Mouse (Mus musculus) gastrocnemius, postnatal 36 days (tissue): ENCODE data around the gene Sprr2f. TPM values are rescaled to one million over a fixed set of nuclear protein-coding genes. Genes with fewer than 3 reads are reported as not detected.

Experiments
- DNase-seq, 2 experiments: peaks; one replicate each; pipeline ENCODE4 v3.0.0; 2022
- intact Hi-C: fragments of 180-260 bp; cut with DNase I; formaldehyde crosslinking; loops from one replicate; pipeline ENCODE4 v1.15.1; 2025
- long read RNA-seq, 2 experiments: library from polyadenylated mRNA; stranded (forward); transcript quantifications; one replicate each; pipeline ENCODE4 v2.0.0; 2021
- total RNA-seq, 2 experiments: library from RNA; stranded (reverse); gene quantifications; 2 replicates each; pipeline ENCODE4 v1.2.3; 2021

Gene Sprr2f
- not detected for total RNA-seq
- long read RNA-seq, experiment 1 = 0 reads
- long read RNA-seq, experiment 2 = 0 reads

- no peak for DNase-seq
- intact Hi-C loops = no loop called here
Observed at GRCm38 (mm10) chr3:92364887-92365286, at the start of gene Sprr2f. Gene Sprr2f, plus strand, starts transcription at chr3:92365187.

GRCm38 (mm10) chr3:92316320-92316719 lies 48.7 kb upstream of the Sprr2f start, which contains the start of gene Sprr2b:
Gene Sprr2b, plus strand, starts transcription at chr3:92316620.
- DNase-seq = no peak
- intact Hi-C loops = no loop called here

- DNase-seq = no peak
- intact Hi-C loops = no loop called here
Observed at GRCm38 (mm10) chr3:92317384-92317783, 47.6 kb upstream of the Sprr2f start.

- intact Hi-C loops = no loop called here
- no peak for DNase-seq
Observed at GRCm38 (mm10) chr3:92336278-92336677, 28.7 kb upstream of the Sprr2f start.

- intact Hi-C loops = no loop called here
- DNase-seq = no peak
Observed at GRCm38 (mm10) chr3:92338840-92339239, 26.1 kb upstream of the Sprr2f start, which contains the start of gene Sprr2d. Gene Sprr2d, plus strand, starts transcription at chr3:92339140.

DNA sequence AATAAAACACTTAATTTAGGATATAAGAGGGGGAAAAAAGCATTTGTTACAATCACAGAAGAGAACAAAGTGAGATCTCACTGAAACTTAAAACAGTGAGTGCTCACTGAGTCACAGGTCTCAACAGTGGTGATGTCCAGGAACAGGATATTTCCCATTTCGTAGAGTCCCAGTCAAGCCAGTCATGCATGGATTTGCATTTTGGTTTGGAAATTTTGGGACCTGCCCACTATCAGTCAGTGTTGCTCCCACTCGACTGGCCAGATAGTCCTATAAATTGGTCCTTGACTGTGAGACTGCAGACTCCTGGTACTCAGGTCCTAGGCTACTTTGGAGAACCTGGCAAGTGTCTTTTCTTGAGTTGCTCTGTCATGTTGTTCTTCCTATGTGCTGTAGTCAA lies 13.1 kb upstream of the Sprr2f start, which contains the start of gene Sprr2e:
TSS of gene Sprr2e (plus strand) at position 301 of the 400 bp plus-strand sequence.
- no peak for DNase-seq

GRCm38 (mm10) chr3:92361619-92362018 lies 3.4 kb upstream of the Sprr2f start:
- no peak for DNase-seq
- intact Hi-C loops = no loop called here

More for the DNA sequence above, 13.1 kb upstream of the Sprr2f start, which contains the start of gene Sprr2e:
- intact Hi-C loops = no loop called here

DNA sequence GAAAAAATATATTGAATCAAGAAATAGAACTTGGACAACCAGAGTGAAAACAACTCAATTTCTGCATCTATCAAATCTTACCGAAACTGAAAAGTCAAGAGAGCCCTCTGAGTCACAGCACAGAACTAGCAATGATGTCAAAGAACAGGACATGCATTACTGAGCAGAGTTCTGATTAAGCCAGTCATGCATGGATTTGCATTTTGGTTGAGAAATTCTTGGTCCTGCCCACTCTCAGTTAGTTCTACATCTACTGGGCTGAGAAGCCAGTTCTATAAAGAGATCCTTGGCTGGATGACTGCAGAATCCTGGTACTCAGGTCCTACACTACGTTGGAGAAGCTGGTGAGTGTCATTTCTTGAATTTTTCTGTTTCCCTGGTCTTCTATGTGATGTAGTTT lies 8.6 kb downstream of the Sprr2f start:
- no peak for DNase-seq
- intact Hi-C loops = no loop called here

- DNase-seq = no peak
- intact Hi-C loops = no loop called here
Observed at GRCm38 (mm10) chr3:92385385-92385784, 20.4 kb downstream of the Sprr2f start, which contains the start of gene Sprr2h. Gene Sprr2h, plus strand, starts transcription at chr3:92385685.

DNA sequence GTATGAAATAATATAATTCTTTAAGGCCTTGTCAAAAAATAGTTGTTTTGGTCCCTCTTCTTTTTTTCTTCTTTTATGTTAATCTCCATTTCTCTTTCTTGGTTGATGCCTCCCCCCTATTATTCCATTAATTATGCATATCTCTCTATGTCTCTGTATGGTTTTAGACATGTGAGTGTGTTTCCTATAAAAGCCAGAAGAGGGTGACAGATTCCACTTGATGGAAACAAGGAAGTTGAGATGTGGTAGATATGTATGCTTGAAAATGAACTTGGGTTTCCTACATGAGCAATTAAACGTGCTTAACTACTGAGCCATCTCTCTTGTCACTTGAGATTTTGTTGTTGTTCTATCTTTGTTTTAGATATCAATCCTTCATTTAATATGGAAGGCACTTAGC lies 29.3 kb downstream of the Sprr2f start:
- intact Hi-C loops = no loop called here

DNA sequence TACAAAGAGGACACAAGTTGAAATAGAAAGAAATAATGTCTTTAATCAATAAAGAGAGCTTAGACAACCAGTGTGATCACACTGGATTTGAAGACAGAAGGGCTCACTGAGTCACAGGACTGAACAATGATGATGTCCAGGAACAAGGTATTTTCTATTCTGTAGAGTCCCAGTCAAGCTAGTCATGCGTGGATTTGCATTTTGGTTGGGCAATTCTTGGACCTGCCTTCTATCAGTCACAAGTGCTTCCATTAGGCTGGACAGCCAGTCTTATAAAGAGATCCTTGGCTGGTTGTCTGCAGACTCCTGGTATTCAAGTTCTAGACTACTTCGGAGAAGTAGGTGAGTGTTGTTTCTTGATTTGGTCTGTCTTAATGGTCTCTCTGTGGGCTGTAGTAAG lies 42.7 kb downstream of the Sprr2f start, which contains the start of gene Sprr2i:
TSS of gene Sprr2i (plus strand) at position 301 of the 400 bp plus-strand sequence.
- no peak for DNase-seq
- intact Hi-C loops = no loop called here

More for the DNA sequence above, 29.3 kb downstream of the Sprr2f start:
- no peak for DNase-seq

Other genes starting within 250 kb of the Sprr2f start
- gene Prr9, start 241.2 kb upstream of the Sprr2f start, total RNA-seq = not detected
- gene Lelp1, start 222.4 kb upstream of the Sprr2f start, total RNA-seq = not detected
- not detected for gene Sprr2a1, start 149.4 kb upstream of the Sprr2f start, total RNA-seq
- not detected for gene Sprr2a2, start 149.3 kb upstream of the Sprr2f start, total RNA-seq
- gene Sprr2a3, start 79.8 kb upstream of the Sprr2f start, total RNA-seq = not detected
- gene Sprr2b, start 48.6 kb upstream of the Sprr2f start, total RNA-seq = not detected
- not detected for gene Sprr2d, start 26.0 kb upstream of the Sprr2f start, total RNA-seq
- not detected for gene Sprr2e, start 13.0 kb upstream of the Sprr2f start, total RNA-seq
- gene Sprr2h, start 20.5 kb downstream of the Sprr2f start, total RNA-seq = not detected
- gene Sprr2i, start 42.8 kb downstream of the Sprr2f start, total RNA-seq = not detected
- gene Sprr2j-ps, start 52.9 kb downstream of the Sprr2f start, total RNA-seq = not detected
- gene Gm9774, start 64.2 kb downstream of the Sprr2f start, total RNA-seq = 1 to 10 TPM; 2.2 to 2.9 TPM
- not detected for gene Sprr2k, start 67.4 kb downstream of the Sprr2f start, total RNA-seq
- not detected for gene Sprr1b, start 73.6 kb downstream of the Sprr2f start, total RNA-seq
- not detected for gene Sprr3, start 93.5 kb downstream of the Sprr2f start, total RNA-seq
- gene Sprr1a, start 120.7 kb downstream of the Sprr2f start, total RNA-seq = not detected
- gene Sprr4, start 135.3 kb downstream of the Sprr2f start, total RNA-seq = not detected
- gene 2310046K23Rik, start 169.3 kb downstream of the Sprr2f start, total RNA-seq = not detected
- not detected for gene Ivl, start 208.5 kb downstream of the Sprr2f start, total RNA-seq
- not detected for gene Smcp, start 223.8 kb downstream of the Sprr2f start, total RNA-seq
- not detected for gene 2210017I01Rik, start 242.3 kb downstream of the Sprr2f start, total RNA-seq